Mouse (Mus musculus) cerebellum, adult 2 months (tissue): ENCODE measurements around the gene Nxpe4. TPM values are rescaled to one million over a fixed set of nuclear protein-coding genes. Genes with fewer than 3 reads are reported as not detected.
"Not testable (repeated sequence)": the region's sequence is repeated elsewhere in the genome, so short reads cannot be mapped to it uniquely, and the experiment has no call there.

Source experiments
- DNase-seq, 2 experiments: peaks; one replicate each; pipeline ENCODE4 v3.0.0; 2021
- H3K27ac ChIP-seq: fragments of 200-500 bp; 2 replicates; pipeline ENCODE4 v1.5.1; 2012; ENCODE audit warnings: low read length, control low read depth, inconsistent platforms; ENCODE audit not compliant: insufficient read depth
- H3K27me3 ChIP-seq: fragments of 200-500 bp; 2 replicates; pipeline ENCODE4 v1.6.1; 2012; ENCODE audit warnings: inconsistent platforms, mild to moderate bottlenecking, low read length, moderate library complexity; ENCODE audit not compliant: control insufficient read depth, insufficient read depth
- H3K4me1 ChIP-seq: fragments of 200-500 bp; 2 replicates; pipeline ENCODE4 v1.6.1; 2011; ENCODE audit warnings: low read length; ENCODE audit not compliant: control insufficient read depth, insufficient read depth
- H3K4me3 ChIP-seq: fragments of 200-500 bp; replicated peaks from 2 replicates; pipeline ENCODE3; 2011; ENCODE audit warnings: mild to moderate bottlenecking, low read depth, low read length, control low read depth; ENCODE audit not compliant: insufficient read depth
- CTCF ChIP-seq: fragments of 200-500 bp; IDR thresholded peaks from 2 replicates; pipeline ENCODE4 v1.5.1; 2011; ENCODE audit warnings: low read depth, mild to moderate bottlenecking, control low read depth, low read length, moderate library complexity, borderline replicate concordance; ENCODE audit not compliant: insufficient read depth
- POLR2A ChIP-seq: fragments of 200-500 bp; IDR thresholded peaks from 2 replicates; pipeline ENCODE4 v1.6.1; 2011; ENCODE audit warnings: low read length, control low read depth, borderline replicate concordance; ENCODE audit not compliant: insufficient read depth
- whole genome bisulfite sequencing: fragments of 180-500 bp; shearing (Covaris S2); methylation state at CpG from one replicate; pipeline ENCODE4 v1.1.7; 2018; 5-methylcytosine and 5-hydroxymethylcytosine counted together
- polyA plus RNA-seq: library from polyadenylated mRNA; depleted of rRNA; stranded (reverse); fragments of >200 nt; gene quantifications from 2 replicates; pipeline ENCODE4 v1.2.3, GENCODE M21; 2012

The Nxpe4 gene
- polyA plus RNA-seq, 1 experiment: 7.6 TPM

- Histone ChIP-seq H3K27ac (no peak overlapping the region), H3K4me3 (no peak overlapping the region), H3K27me3 (no peaks in the 10 kb centered on the region), H3K4me1 (no peaks in the 10 kb centered on the region)
- 75% methylated on average over 10 of the region's 10 CpGs for WGBS
- no peak for DNase-seq
- TF ChIP-seq POLR2A (no peak), CTCF (no peak)
Measured at GRCm38 (mm10) chr9:48407549-48408327, 245.9 kb downstream of the Nxpe4 start.

GRCm38 (mm10) chr9:48410217-48411035, 248.6 kb downstream of the Nxpe4 start:
- DNase-seq: no peak
- no peaks in the 10 kb centered on the region for H3K27me3 ChIP-seq
- TF ChIP-seq CTCF (no peak), POLR2A (no peak)
- no peaks in the 10 kb centered on the region for H3K4me1 ChIP-seq
- H3K4me3 ChIP-seq: no peak overlapping the region
- H3K27ac ChIP-seq: no peak overlapping the region
- 88% methylated on average over 6 of the region's 6 CpGs for WGBS

GRCm38 (mm10) chr9:48413591-48413990, 251.8 kb downstream of the Nxpe4 start:
- Histone ChIP-seq H3K4me3 (no peak overlapping the region), H3K4me1 (no peaks in the 10 kb centered on the region), H3K27ac (no peak overlapping the region), H3K27me3 (no peaks in the 10 kb centered on the region)
- 72% methylated on average over 2 of the region's 2 CpGs for WGBS
- TF ChIP-seq POLR2A (no peak), CTCF (no peak)
- no peak for DNase-seq

- H3K27me3 ChIP-seq, H3K4me1 ChIP-seq, H3K27ac ChIP-seq, DNase-seq, H3K4me3 ChIP-seq: not testable (repeated sequence)
- 90% methylated on average over 8 of the region's 8 CpGs for WGBS
Measured at GRCm38 (mm10) chr9:48417366-48417765, 255.5 kb downstream of the Nxpe4 start.

GRCm38 (mm10) chr9:48417994-48418393, 256.2 kb downstream of the Nxpe4 start:
- no peak for DNase-seq
- Histone ChIP-seq H3K4me3 (no peak overlapping the region), H3K27ac (no peak overlapping the region), H3K4me1 (no peaks in the 10 kb centered on the region), H3K27me3 (no peaks in the 10 kb centered on the region)
- 73% methylated on average over 3 of the region's 3 CpGs for WGBS
- no peak for TF ChIP-seq POLR2A
- TF ChIP-seq CTCF: no peak

GRCm38 (mm10) chr9:48418397-48418796, 256.6 kb downstream of the Nxpe4 start:
- 83% methylated on average over 2 of the region's 2 CpGs for WGBS
- no peak for TF ChIP-seq POLR2A
- TF ChIP-seq CTCF: no peak
- Histone ChIP-seq H3K4me3 (no peak overlapping the region), H3K27me3 (no peaks in the 10 kb centered on the region), H3K27ac (no peak overlapping the region), H3K4me1 (no peaks in the 10 kb centered on the region)
- no peak for DNase-seq

- 74% methylated on average over 8 of the region's 8 CpGs for WGBS
- H3K4me3 ChIP-seq: no peak overlapping the region
- no peak overlapping the region for H3K27ac ChIP-seq
- DNase-seq: no peak
- no peaks in the 10 kb centered on the region for H3K27me3 ChIP-seq
- H3K4me1 ChIP-seq: no peaks in the 10 kb centered on the region
- TF ChIP-seq CTCF (no peak), POLR2A (no peak)
Measured at GRCm38 (mm10) chr9:48418829-48419228, 257.0 kb downstream of the Nxpe4 start.

- TF ChIP-seq POLR2A: no peak
- no peak for TF ChIP-seq CTCF
- no peaks in the 10 kb centered on the region for H3K4me1 ChIP-seq
- WGBS: 79% methylated on average over 7 of the region's 7 CpGs
- DNase-seq: no peak
- no peak overlapping the region for H3K27ac ChIP-seq
- H3K4me3 ChIP-seq: no peak overlapping the region
- no peaks in the 10 kb centered on the region for H3K27me3 ChIP-seq
Measured at GRCm38 (mm10) chr9:48420437-48420836, 258.6 kb downstream of the Nxpe4 start.
